Mouse (Mus musculus) limb, embryonic 10.5 days (tissue): ENCODE results near the gene Krtap3-2. TPM values are rescaled to one million over a fixed set of nuclear protein-coding genes. Genes with fewer than 3 reads are reported as not detected.
A peak's percentile ranks its signal among the peaks of the same experiment; 100 is the strongest.
"Not testable (repeated sequence)": the region's sequence is repeated elsewhere in the genome, so short reads cannot be mapped to it uniquely, and the experiment has no call there.

ENCODE experiments used
- DNase-seq: peaks from one replicate; pipeline ENCODE4 v3.0.0-alpha.2; 2017; ENCODE audit warnings: low spot score
- H3K27ac ChIP-seq: fragments of 300-500 bp; sonication (generic); 2 replicates; pipeline ENCODE4 v1.5.1; 2016; ENCODE audit warnings: mild to moderate bottlenecking
- H3K27me3 ChIP-seq: fragments of 300-500 bp; sonication (generic); 2 replicates; pipeline ENCODE4 v1.6.1; 2016; ENCODE audit warnings: low read depth, mild to moderate bottlenecking; ENCODE audit not compliant: poor library complexity, severe bottlenecking
- H3K36me3 ChIP-seq: fragments of 300-500 bp; sonication (generic); 2 replicates; pipeline ENCODE4 v1.6.1; 2016; ENCODE audit warnings: mild to moderate bottlenecking, moderate library complexity
- H3K4me1 ChIP-seq: fragments of 300-500 bp; sonication (generic); 2 replicates; pipeline ENCODE4 v1.6.1; 2016
- H3K4me3 ChIP-seq: fragments of 300-500 bp; sonication (generic); 2 replicates; pipeline ENCODE4 v1.5.1; 2016; ENCODE audit warnings: mild to moderate bottlenecking, moderate library complexity
- H3K9me3 ChIP-seq: fragments of 300-500 bp; sonication (generic); replicated peaks from 2 replicates; pipeline ENCODE4 v1.6.1; 2016; ENCODE audit warnings: mild to moderate bottlenecking
- WGBS: fragments of 180-500 bp; shearing (Covaris S2); methylation state at CpG from one replicate; pipeline ENCODE4 v1.1.7; 2016; 5-methylcytosine and 5-hydroxymethylcytosine counted together
- polyA plus RNA-seq: library from polyadenylated mRNA; unstranded; fragments of >200 nt; fragmentation: Nextera tagmentation; extraction: Ambion mirVana; gene quantifications from 2 replicates; pipeline ENCODE4 v1.2.1, GENCODE M21; 2016

The Krtap3-2 gene
- not detected in 2 replicates for polyA plus RNA-seq

DNA sequence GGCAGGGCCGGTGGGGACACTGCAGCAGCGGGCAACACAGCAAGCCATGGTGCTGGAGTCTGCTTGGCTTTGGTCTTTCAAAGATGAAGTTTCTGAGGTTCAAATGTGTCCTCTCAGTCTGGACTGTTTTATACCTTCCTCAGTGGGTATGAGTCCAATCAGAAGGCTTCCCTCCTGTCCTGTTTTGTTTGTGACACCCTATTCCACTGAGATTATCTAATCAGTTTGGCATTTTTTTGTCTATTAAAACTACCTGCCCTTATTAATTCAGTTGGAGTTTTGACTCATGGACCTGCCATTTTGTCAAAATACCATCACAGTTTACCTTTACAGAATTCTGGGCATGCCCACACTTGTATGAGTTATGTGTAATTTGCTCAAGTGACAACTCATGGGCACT, at the start of gene Krtap3-2:
Krtap3-2 (minus strand) TSS at position 101 of the 400 bp plus-strand sequence.
- Histone ChIP-seq H3K36me3 (no peaks in the 10 kb centered on the region), H3K4me1 (no peaks in the 10 kb centered on the region), H3K9me3 (no peaks in the 10 kb centered on the region), H3K27me3 (no peaks in the 10 kb centered on the region), H3K4me3 (no peak within 1 kb of the TSS), H3K27ac (no peak within 1 kb of the TSS)
- no peak for DNase-seq
- WGBS, result 57% methylated on average over 2 of the region's 2 CpGs

DNA sequence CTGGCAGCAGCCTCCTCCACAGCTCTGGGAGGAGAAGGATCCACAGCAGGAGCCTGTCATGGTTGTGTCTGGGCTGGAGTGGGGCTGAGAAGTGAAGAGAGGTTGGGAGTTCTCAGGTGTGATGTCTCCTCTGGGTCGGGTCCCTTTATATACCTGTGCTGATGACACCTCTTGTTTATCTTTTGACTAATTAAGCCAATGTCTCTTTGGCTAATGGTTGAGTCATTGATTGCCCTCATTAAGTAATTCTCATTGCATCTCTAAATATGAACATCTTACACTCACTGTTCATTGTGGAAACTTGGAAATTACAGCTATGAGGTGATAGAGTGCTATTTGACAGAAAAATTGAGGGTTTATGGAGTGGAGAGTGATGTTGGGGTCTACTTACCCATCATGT, 46.6 kb upstream of the Krtap3-2 start, which contains the start of gene Gm11938:
Gm11938 (minus strand) TSS at position 101 of the 400 bp plus-strand sequence.
- H3K27ac ChIP-seq, H3K9me3 ChIP-seq, H3K4me3 ChIP-seq, DNase-seq, H3K4me1 ChIP-seq, H3K36me3 ChIP-seq, H3K27me3 ChIP-seq: not testable (repeated sequence)
- WGBS, result 52% methylated on average over 1 of the region's 1 CpGs

DNA sequence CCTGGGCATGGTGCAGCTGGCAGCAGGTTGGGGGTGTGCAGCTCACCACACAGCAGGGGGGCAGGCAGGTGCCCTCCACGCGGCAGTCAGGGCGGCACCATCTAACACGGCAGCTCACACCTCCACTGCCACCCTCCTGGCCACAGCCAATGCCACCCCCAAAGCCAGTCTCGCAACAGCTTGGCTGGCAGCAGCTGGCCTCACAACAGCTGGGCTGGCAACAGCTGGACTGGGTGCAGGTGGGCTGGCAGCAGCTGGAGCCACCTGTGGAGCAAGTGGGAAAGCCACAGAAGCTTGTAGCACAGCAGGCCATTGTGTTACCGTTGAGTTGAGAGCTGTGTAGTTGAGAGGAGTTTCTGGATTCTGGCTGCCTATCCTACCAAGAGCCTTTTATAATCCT, 41.1 kb upstream of the Krtap3-2 start, which contains the start of gene Krtap9-3:
Krtap9-3 (minus strand) TSS at position 364 of the 400 bp plus-strand sequence.
- not testable (repeated sequence) for H3K9me3 ChIP-seq, H3K36me3 ChIP-seq, H3K4me1 ChIP-seq, DNase-seq, H3K27ac ChIP-seq, H3K27me3 ChIP-seq, H3K4me3 ChIP-seq
- WGBS, result 80% methylated on average over 6 of the region's 6 CpGs

DNA sequence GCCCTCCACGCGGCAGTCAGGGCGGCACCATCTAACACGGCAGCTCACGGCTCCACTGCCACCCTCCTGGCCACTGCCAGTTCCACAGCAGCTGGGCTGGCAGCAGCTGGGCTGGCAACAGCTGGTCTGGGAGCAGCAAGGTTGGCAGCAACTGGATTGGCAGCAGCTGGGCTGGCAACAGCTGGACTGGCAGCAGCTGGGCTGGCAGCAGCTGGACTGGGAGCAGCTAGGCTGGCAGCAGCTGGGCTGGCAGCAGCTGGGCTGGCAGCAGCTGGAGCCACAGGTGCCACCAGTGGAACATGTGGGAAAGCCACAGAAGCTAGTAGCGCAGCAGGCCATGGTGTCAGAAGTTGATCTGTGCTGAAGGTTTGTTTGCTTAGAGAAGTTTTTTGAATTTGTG, 34.3 kb upstream of the Krtap3-2 start, which contains the start of gene Krtap1-3:
Krtap1-3 (minus strand) TSS at position 359 of the 400 bp plus-strand sequence.
- H3K4me1 ChIP-seq, result no peaks in the 10 kb centered on the region
- no peak within 1 kb of the TSS for H3K4me3 ChIP-seq
- no peak for DNase-seq
- no peaks in the 10 kb centered on the region for H3K27me3 ChIP-seq
- H3K27ac ChIP-seq, result no peak within 1 kb of the TSS
- H3K9me3 ChIP-seq, result no peaks in the 10 kb centered on the region
- 87% methylated on average over 6 of the region's 6 CpGs for WGBS
- H3K36me3 ChIP-seq, result no peaks in the 10 kb centered on the region

DNA sequence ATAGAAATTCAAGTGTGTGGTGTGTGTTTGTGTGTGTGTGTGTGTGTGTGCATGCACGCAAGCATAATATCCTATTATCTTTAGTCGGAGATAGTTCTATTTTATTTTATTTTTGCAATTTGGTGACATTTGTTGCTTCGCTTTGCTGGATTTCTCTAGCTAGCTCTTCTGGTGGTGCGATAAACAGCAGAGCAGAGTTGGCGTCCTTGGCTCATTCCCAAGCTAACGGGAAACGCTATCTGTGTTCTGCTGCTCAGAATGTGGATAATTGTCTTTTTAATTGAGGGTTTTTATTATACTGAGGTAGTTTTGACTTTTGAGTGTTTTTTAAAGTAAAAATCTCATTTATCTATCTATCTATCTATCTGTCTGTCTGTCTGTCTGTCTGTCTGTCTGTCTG, 28.4 kb upstream of the Krtap3-2 start:
- Histone ChIP-seq H3K36me3 (no peaks in the 10 kb centered on the region), H3K4me1 (no peaks in the 10 kb centered on the region), H3K27me3 (no peaks in the 10 kb centered on the region), H3K4me3 (no peak overlapping the region), H3K27ac (no peak overlapping the region), H3K9me3 (no peaks in the 10 kb centered on the region)
- WGBS, result 95% methylated on average over 7 of the region's 7 CpGs
- no peak for DNase-seq

DNA sequence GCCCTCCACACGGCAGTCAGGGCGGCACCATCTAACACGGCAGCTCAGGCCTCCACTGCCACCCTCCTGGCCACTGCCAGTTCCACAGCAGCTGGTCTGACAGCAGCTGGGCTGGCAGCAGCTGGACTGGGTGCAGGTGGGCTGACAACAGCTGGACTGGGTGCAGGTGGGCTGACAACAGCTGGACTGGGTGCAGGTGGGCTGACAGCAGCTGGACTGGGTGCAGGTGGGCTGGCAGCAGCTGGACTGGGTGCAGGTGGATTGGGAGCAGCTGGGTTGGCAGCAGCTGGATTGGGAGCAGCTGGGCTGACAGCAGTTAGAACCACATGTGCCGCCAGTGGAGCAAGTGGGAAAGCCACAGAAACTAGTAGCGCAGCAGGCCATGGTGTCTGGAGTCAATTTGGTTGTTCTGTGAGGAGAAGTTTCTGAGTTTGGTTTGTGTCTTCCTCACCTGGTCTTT, 26.6 kb upstream of the Krtap3-2 start, which contains the start of gene Krtap1-4:
Krtap1-4 (minus strand) TSS at position 410 of the 460 bp plus-strand sequence.
- no peaks in the 10 kb centered on the region for H3K27me3 ChIP-seq
- no peak within 1 kb of the TSS for H3K4me3 ChIP-seq
- no peak within 1 kb of the TSS for H3K27ac ChIP-seq
- no peaks in the 10 kb centered on the region for H3K36me3 ChIP-seq
- 75% methylated on average over 5 of the region's 5 CpGs for WGBS
- H3K9me3 ChIP-seq, result no peaks in the 10 kb centered on the region
- H3K4me1 ChIP-seq, result no peaks in the 10 kb centered on the region
- DNase-seq, result no peak

DNA sequence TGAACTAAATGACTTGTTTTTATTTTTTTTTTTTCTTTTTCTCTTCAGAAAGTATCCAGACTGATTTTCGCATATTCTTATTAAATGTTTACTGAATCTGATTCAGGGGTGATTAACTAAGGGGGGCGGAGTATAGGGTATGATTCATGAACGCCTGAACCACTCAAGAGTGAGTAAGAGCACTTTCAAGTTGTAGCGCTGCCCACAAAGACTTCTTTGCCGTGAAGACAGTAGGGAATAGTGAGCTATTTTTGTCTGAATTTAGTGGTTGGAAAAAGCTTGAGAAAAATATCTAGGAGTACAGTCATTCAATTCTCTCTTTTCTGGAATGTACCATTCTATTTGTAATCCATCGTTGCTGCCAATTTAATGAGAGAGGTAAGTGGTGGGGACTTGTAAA, 24.9 kb upstream of the Krtap3-2 start:
- no peak overlapping the region for H3K4me3 ChIP-seq
- H3K36me3 ChIP-seq, result no peaks in the 10 kb centered on the region
- WGBS, result 88% methylated on average over 6 of the region's 6 CpGs
- no peaks in the 10 kb centered on the region for H3K9me3 ChIP-seq
- DNase-seq, result no peak
- H3K27ac ChIP-seq, result no peak overlapping the region
- H3K27me3 ChIP-seq, result no peaks in the 10 kb centered on the region
- H3K4me1 ChIP-seq, result no peaks in the 10 kb centered on the region

DNA sequence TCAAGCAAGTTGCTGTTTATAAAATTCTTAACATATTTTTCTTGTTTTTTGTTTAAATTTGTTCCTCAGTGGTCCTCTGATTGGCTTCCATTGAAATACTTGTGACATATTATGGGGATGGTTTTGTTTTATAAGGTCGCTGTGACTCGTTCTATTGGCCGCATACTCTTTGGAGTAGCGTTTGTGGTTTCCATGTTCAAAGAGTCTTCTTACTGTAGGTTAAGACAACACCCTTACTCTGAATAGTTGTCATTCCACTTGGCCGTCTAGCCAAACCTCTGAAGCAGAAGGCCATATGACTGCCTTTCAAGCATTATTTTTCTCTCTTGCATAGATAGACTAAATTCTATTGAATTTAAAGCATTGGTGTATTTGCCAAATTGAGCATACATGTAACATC, 24.4 kb upstream of the Krtap3-2 start:
- H3K4me3 ChIP-seq, result no peak overlapping the region
- H3K27me3 ChIP-seq, result no peaks in the 10 kb centered on the region
- H3K9me3 ChIP-seq, result no peaks in the 10 kb centered on the region
- no peak for DNase-seq
- H3K4me1 ChIP-seq, result no peaks in the 10 kb centered on the region
- no peak overlapping the region for H3K27ac ChIP-seq
- H3K36me3 ChIP-seq, result no peaks in the 10 kb centered on the region
- WGBS, result 95% methylated on average over 5 of the region's 5 CpGs

DNA sequence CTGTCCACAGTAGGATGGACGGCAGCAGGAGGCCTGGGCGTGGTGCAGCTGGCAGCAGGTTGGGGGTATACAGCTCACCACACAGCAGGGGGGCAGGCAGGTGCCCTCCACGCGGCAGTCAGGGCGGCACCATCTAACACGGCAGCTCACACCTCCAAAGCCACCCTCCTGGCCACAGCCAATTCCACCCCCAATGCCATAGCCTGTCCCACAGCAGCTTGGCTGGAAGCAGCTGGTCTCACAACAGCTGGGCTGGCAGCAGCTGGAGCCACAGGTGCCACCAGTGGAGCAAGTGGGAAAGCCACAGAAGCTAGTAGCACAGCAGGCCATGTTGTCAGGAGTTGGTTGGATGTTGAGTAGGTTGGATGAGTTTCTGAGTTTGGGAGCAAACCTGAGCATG, 24.0 kb upstream of the Krtap3-2 start, which contains the start of gene Krtap1-5:
Krtap1-5 (minus strand) TSS at position 381 of the 400 bp plus-strand sequence.
- no peak for DNase-seq
- 89% methylated on average over 6 of the region's 6 CpGs for WGBS
- no peaks in the 10 kb centered on the region for H3K27me3 ChIP-seq
- H3K27ac ChIP-seq, result no peak within 1 kb of the TSS
- no peaks in the 10 kb centered on the region for H3K36me3 ChIP-seq
- H3K4me1 ChIP-seq, result no peaks in the 10 kb centered on the region
- H3K9me3 ChIP-seq, result no peaks in the 10 kb centered on the region
- no peak within 1 kb of the TSS for H3K4me3 ChIP-seq

DNA sequence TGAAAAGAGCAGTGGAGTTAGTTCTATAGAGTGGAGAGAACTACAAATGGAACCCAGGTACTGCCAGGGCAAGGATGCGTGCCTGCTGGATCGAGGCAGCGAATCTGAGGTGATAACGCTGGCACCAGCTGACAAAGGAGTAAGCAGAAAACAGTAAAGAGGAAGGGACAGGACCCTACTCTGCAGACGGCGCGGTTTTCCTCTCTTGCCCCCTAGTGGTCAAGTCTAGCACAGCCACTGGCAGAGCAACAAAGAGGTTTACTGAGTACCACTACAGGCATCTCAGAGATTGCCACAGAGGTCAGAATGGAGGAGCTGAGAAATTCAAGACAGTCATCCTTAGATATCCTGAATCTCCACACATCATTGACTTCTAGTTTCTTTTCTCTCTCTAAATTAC, 17.5 kb upstream of the Krtap3-2 start:
- Histone ChIP-seq H3K4me3 (no peak overlapping the region), H3K27me3 (no peaks in the 10 kb centered on the region)

DNA sequence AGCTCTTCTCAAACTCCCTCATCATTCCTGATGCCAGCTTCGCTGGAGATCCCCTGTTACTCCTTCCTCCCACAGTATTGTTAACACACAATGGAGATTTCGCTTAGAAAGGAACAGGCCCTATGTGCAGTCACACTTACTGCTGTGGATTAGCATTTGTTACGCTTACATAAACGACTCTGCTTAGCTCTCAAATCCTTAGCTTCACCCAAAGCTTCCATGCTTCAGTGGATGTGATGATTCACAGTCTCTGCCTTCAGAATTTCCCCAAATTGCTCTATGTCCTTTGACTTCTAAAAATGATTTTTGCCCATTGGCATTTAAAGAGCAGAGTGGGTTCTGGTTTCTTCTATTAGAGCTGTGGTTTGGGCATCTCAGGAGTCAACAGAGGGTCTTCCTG, 16.5 kb upstream of the Krtap3-2 start:
- DNase-seq, result no peak
- 77% methylated on average over 4 of the region's 4 CpGs for WGBS

More for the DNA sequence above, 17.5 kb upstream of the Krtap3-2 start:
- DNase-seq, result peak; percentile 81
- Histone ChIP-seq H3K9me3 (no peaks in the 10 kb centered on the region), H3K36me3 (no peaks in the 10 kb centered on the region), H3K4me1 (no peaks in the 10 kb centered on the region), H3K27ac (no peak overlapping the region; the same call in 1 of the 2 replicates)
- 7% methylated on average over 7 of the region's 7 CpGs for WGBS

DNA sequence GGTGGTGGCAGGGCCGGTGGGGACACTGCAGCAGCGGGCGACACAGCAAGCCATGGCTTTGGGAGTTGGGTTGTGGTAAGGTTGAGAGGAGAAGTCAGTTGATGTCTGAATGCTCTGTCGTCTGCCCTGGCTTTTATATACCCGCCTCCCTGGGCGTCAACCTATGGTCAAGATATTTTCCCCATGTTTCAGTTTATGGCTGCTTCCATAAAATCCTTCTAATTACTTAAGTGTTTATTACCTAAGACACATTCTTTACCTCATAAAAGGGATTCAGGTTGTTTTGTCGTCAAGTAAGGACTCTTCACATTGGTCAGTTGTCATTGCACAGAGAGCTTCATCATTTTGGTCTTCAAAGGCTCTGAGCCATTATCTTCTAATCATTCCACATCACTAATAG, 9.9 kb upstream of the Krtap3-2 start, which contains the start of gene Krtap3-1:
Krtap3-1 (minus strand) TSS at position 101 of the 400 bp plus-strand sequence.
- Histone ChIP-seq H3K27me3 (no peaks in the 10 kb centered on the region), H3K9me3 (no peaks in the 10 kb centered on the region), H3K4me1 (no peaks in the 10 kb centered on the region), H3K4me3 (no peak within 1 kb of the TSS), H3K27ac (no peak within 1 kb of the TSS), H3K36me3 (no peaks in the 10 kb centered on the region)
- 85% methylated on average over 7 of the region's 7 CpGs for WGBS
- no peak for DNase-seq

More for the DNA sequence above, 16.5 kb upstream of the Krtap3-2 start:
- no peaks in the 10 kb centered on the region for H3K4me1 ChIP-seq
- no peaks in the 10 kb centered on the region for H3K27me3 ChIP-seq
- H3K27ac ChIP-seq, result no peak overlapping the region
- no peaks in the 10 kb centered on the region for H3K36me3 ChIP-seq
- no peaks in the 10 kb centered on the region for H3K9me3 ChIP-seq
- H3K4me3 ChIP-seq, result no peak overlapping the region

DNA sequence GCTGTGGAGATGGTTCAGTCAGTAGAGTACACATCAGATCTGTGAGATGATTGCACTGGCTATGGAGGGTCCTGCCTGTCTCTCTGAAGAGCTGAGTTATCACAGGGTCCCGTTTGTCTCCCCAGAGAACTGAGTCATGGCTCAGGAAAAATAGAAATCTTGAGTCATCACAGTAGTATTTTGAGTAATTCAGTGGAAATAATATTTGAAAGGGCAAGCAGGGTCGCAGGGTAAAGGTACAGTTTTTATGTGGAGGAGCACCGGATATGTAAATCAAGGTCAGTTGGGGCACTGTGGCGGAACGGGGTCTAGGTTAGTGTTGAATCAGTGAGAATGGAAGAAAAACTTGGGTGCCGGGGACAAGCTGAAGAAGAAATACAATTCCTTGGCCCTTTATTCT, 5.9 kb upstream of the Krtap3-2 start:
- no peaks in the 10 kb centered on the region for H3K36me3 ChIP-seq
- no peak overlapping the region for H3K27ac ChIP-seq
- H3K9me3 ChIP-seq, result no peaks in the 10 kb centered on the region
- no peak for DNase-seq
- WGBS, result 85% methylated on average over 6 of the region's 6 CpGs
- H3K4me1 ChIP-seq, result no peaks in the 10 kb centered on the region
- no peak overlapping the region for H3K4me3 ChIP-seq
- no peaks in the 10 kb centered on the region for H3K27me3 ChIP-seq

DNA sequence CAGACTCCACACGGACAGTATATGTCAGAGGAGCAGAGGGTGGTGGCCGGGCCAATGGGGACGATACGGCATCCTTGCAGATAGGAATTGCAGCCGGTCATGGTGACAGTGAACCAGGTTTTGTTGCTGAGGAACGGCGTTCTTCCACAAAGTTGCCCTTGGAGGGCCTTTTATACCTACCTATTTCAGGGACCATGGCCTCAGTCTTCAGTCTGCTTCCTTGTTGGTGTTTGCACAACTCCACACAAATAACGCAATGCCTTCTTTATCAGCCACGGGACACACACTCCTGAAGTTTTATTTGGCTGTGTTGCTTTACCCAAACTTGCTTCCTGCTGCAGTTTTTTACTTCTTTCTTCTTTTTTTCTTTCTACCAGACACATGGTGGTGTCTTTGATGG, 2.7 kb upstream of the Krtap3-2 start, which contains the start of gene Gm11939:
Gm11939 (minus strand) TSS at position 101 of the 400 bp plus-strand sequence.
- Histone ChIP-seq H3K27me3 (no peaks in the 10 kb centered on the region), H3K4me3 (no peak within 1 kb of the TSS), H3K36me3 (no peaks in the 10 kb centered on the region), H3K27ac (no peak within 1 kb of the TSS), H3K4me1 (no peaks in the 10 kb centered on the region), H3K9me3 (no peaks in the 10 kb centered on the region)
- WGBS, result 93% methylated on average over 9 of the region's 9 CpGs
- no peak for DNase-seq
